Mouse (Mus musculus): ENCODE measurements at regions not wholly inside any gene's neighbourhood (a gene's known extent, or its start where the extent isn't known, plus 50 kb on each side); places are given as distances from the start of the nearest gene placed in this dataset.

DNA sequence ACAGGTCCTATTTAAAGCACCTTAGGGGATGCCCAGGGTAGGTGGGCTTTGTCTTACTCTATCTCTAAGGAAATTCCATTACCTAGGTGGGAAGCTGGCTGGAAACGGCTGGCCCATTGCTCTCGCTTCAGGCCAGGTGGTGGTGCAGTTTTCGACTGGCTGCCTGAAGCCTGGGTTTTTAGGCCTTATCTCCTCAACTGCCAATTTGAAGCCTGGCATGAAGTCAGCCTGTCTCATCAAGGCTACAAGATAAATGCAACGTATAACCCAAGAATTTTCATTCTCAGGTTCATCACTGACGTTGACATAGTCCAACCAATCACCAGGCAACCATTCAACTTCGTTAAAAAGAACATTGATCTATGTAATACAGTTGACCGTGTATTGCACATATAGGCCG is 417.3 kb upstream of the Gm6657 start:
- no peak for TF ChIP-seq POLR2A (IDR thresholded peaks at IDR 0.05; ENCODE audit: extremely low read depth, insufficient read depth, low read length)
- no peak for TF ChIP-seq CTCF (IDR thresholded peaks at IDR 0.05; ENCODE audit: extremely low read depth, insufficient read depth, low read length)
